Mouse (Mus musculus): Measurements from ENCODE around the gene Wdr46. TPM values are rescaled to one million over a fixed set of nuclear protein-coding genes. Genes with fewer than 3 reads are reported as not detected.
A peak's percentile ranks its signal among the peaks of the same experiment; 100 is the strongest.

The Wdr46 gene
- polyA plus RNA-seq, 1 experiment, result 6.7 TPM

DNA sequence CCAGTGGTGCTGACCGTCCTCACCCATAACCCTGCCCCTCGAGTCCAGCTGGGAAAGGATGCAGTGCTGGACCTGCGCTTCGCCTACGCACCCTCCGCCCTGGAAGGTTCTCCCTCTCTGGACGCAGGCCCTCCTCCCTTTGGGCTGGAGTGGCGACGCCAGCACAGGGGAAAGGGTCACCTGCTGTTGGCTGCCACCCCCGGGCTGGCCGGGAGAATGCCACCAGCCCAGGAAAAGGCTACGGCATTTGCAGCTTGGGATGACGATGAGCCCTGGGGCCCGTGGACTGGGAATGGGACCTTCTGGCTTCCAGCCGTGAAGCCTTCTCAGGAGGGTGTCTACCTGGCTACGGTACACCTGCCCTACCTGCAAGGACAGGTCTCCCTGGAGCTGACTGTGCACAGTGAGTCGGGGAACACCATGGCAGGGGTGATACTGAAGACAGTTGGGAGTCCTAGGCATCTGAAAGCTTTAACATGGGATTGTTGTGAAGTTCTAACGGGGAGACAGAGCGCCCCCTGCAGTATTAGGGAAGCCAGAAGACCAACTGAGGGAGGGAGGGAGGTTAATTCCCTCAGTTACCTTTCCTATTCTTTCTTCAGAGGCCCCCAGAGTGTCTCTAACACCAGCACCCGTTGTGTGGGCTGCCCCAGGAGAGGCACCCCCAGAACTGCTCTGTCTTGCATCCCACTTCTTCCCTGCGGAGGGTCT, 14.9 kb upstream of the Wdr46 start:
- H3K9me3 ChIP-seq (ENCODE audit: control insufficient read depth, low read length), result peaks cover 4% of the 10 kb centered on the region
- peaks cover 42% of the 10 kb centered on the region for H3K36me3 ChIP-seq (ENCODE audit: control insufficient read depth)
- H3K27me3 ChIP-seq (ENCODE audit: control insufficient read depth), result peaks cover under 1% of the 10 kb centered on the region; the same call in 1 of the 2 replicates
- no peak overlapping the region for H3K4me3 ChIP-seq (replicated peaks)
- peaks cover 74% of the 10 kb centered on the region for H3K4me1 ChIP-seq (ENCODE audit: control insufficient read depth)
- no peak for TF ChIP-seq GATA1 (IDR thresholded peaks at IDR 0.05; ENCODE audit: low read length)
- no peak for TF ChIP-seq TAL1 (IDR thresholded peaks at IDR 0.05; ENCODE audit: low read length)

DNA sequence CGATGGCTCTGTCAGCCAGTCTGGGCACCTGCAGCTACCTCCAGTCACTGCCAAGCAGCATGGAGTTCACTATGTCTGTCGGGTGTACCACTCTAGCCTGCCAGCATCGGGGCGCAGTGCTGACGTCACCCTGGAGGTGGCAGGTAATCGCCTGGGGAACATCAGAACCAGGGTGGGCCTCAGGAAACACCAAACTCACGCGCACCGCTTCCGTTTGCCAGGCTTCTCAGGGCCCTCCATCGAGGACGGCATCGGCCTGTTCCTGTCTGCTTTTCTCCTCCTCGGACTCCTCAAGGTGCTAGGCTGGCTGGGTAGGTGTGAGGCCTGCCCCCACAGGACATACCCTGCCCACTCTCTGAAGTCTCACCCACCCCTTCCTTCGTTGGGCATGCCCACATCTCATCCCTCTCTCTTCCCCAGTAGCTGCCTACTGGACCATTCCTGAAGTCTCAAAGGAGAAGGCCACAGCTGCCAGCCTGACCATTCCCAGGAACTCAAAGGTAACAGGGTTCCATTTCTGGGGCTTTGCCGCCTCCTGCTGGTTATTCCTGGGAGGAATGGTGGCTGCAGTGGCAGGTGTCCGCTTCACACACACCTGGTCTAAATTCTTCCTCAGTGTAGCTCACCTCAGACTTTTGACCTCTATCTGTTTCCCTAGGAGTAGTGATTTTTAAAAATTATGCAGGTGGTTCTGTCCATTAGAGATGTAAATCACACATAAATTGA, 14.1 kb upstream of the Wdr46 start:
- no peak overlapping the region for H3K4me3 ChIP-seq (replicated peaks)
- peaks cover 74% of the 10 kb centered on the region for H3K4me1 ChIP-seq (ENCODE audit: control insufficient read depth)

DNA sequence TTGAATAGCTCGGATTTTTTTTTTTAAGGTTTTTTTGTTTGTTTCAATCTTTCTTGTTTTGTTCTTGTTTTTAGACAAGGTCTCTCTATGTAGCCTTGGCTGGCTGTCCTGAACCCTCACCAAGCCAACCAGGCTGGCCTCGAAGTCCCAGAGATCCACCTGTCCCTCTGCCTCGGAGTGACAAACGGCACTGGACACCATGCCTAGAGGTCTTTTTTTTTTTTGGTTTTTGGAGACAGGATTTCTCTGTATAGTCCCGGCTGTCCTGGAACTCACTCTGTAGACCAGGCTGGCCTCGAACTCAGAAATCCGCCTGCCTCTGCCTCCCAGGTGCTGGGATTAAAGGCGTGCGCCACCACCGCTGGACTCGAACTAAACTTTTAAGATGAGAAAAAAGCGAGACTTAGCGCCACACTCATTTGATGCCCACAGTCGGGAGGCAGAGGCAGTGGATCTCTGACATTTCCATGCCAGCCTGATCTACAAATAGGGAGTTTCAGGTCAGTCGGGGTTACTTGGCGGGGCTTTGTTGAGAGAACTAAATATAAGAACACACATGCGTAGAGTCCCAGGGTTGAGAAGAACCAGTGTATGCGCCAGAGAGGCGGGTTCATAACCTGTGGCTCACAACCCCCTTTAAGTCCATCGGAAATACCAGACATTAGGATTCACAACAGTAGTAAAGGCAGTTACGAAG, 12.1 kb upstream of the Wdr46 start:
- Histone ChIP-seq H3K9me3 (ENCODE audit: control insufficient read depth, low read length) (peaks cover 15% of the 10 kb centered on the region), H3K27me3 (ENCODE audit: control insufficient read depth) (peaks cover 2% of the 10 kb centered on the region; the same call in 1 of the 2 replicates), H3K36me3 (ENCODE audit: control insufficient read depth) (peaks cover 51% of the 10 kb centered on the region), H3K4me3 (replicated peaks) (peak overlapping the region; percentile 95), H3K4me1 (ENCODE audit: control insufficient read depth) (peaks cover 70% of the 10 kb centered on the region)
- no peak for TF ChIP-seq TAL1 (IDR thresholded peaks at IDR 0.05; ENCODE audit: low read length)
- TF ChIP-seq GATA1 (IDR thresholded peaks at IDR 0.05; ENCODE audit: low read length), result no peak

More for the DNA sequence above, 14.1 kb upstream of the Wdr46 start:
- TF ChIP-seq GATA1 (IDR thresholded peaks at IDR 0.05; ENCODE audit: low read length) (no peak), TAL1 (IDR thresholded peaks at IDR 0.05; ENCODE audit: low read length) (no peak)
- Histone ChIP-seq H3K27me3 (ENCODE audit: control insufficient read depth) (peaks cover 2% of the 10 kb centered on the region; the same call in 1 of the 2 replicates), H3K9me3 (ENCODE audit: control insufficient read depth, low read length) (peaks cover 4% of the 10 kb centered on the region), H3K36me3 (ENCODE audit: control insufficient read depth) (peaks cover 42% of the 10 kb centered on the region)

DNA sequence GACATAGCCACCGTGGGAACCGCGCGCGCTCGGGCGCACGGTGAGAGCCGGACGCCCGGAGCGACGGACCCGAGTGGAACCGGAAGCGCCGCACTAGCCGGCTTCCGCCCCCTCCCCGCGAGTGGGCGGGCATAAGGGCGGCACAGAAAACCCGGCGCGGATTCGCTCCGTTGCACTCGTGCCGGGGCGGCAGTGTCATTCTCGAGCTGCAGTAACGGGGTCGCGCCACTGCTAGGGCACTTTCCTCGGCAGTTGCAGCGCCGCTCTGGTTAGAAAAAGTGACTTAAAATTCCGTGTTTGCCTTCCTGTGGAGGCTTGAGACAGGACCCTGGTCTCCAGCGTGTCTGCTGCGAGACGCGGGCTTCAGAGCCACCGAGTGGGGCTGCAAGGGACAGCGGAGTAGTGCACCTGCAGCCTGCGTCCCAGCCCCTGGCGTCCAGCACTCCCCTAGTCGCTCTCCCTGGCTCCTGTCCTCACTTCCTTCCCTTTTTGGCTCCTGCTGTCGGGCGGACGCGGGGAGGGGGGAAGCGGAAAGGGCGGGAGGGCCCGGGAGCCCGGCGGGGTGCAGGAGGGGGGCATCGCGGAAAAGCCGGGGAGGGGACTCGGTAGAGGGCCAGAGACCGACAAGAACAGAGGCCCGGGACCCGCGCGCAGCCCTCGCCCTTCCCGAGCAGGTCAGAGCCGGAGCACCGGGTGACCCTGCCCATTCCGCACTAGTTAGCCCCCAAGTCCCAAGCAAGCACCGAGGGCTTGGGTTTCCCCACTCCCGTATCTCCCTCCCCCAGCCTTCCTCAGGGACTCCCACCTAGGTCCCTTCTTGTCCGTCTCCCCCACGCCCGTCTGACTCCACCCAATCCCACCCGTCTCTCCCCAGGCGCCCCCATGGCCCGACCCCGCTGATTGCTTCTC, 10.8 kb upstream of the Wdr46 start, which contains the start of gene Rgl2:
Rgl2 (plus strand) TSS at position 173 of the 909 bp plus-strand sequence.
- Histone ChIP-seq H3K36me3 (ENCODE audit: control insufficient read depth) (peaks cover 54% of the 10 kb centered on the region), H3K4me3 (replicated peaks) (peak within 1 kb of the TSS; percentile 95), H3K9me3 (ENCODE audit: control insufficient read depth, low read length) (peaks cover 15% of the 10 kb centered on the region), H3K27me3 (ENCODE audit: control insufficient read depth) (peaks cover 2% of the 10 kb centered on the region; the same call in 1 of the 2 replicates), H3K4me1 (ENCODE audit: control insufficient read depth) (peaks cover 69% of the 10 kb centered on the region)
- TF ChIP-seq GATA1 (IDR thresholded peaks at IDR 0.05; ENCODE audit: low read length) (no peak), TAL1 (IDR thresholded peaks at IDR 0.05; ENCODE audit: low read length) (no peak)

DNA sequence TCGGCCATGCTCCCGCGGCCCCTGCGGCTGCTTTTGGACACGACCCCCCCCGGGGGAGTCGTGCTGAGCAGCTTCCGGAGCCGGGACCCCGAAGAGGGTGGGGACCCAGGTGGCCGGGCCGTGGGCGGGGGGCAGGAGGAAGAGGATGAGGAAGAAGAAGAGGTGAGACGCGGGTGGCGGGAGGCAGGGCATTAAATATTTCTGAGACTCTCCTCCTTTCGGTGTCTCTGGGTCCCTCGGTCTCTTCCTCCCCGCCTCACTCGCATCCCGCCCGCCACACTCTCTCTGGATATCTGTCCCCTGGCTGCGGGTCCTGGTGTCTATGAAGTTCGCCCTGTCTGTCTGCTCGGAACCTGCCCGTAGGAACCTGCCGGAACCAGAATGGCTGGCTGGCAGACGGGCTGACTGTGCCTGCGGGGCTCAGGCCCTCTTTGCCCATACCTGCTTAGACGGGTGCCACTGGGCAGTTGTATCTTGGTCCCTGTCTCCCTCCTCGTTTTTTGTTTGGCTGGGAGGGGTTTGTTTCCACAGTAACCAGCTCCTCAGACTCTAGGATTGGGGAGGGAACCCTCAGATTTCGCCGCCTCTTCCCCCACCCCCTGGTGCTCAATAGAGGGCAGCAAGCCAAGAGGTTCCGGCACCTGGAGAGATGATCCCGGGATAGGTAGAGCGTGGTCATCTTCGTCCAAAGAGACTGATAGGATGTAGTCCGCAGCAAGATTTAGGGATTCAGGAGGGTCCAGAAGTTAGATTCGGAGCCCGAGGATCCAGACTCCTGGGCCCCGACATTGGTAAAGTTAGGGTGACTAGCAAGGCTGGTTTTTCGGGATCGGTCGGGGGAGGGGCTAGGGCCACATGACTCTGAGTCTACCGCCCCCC, 9.9 kb upstream of the Wdr46 start:
- H3K27me3 ChIP-seq (ENCODE audit: control insufficient read depth), result peaks cover 2% of the 10 kb centered on the region; the same call in 1 of the 2 replicates
- no peak for TF ChIP-seq GATA1 (IDR thresholded peaks at IDR 0.05; ENCODE audit: low read length)
- TF ChIP-seq TAL1 (IDR thresholded peaks at IDR 0.05; ENCODE audit: low read length), result no peak
- peak overlapping the region; percentile 95 for H3K4me3 ChIP-seq (replicated peaks)
- peaks cover 11% of the 10 kb centered on the region for H3K9me3 ChIP-seq (ENCODE audit: control insufficient read depth, low read length)
- peaks cover 70% of the 10 kb centered on the region for H3K4me1 ChIP-seq (ENCODE audit: control insufficient read depth)
- H3K36me3 ChIP-seq (ENCODE audit: control insufficient read depth), result peaks cover 54% of the 10 kb centered on the region

DNA sequence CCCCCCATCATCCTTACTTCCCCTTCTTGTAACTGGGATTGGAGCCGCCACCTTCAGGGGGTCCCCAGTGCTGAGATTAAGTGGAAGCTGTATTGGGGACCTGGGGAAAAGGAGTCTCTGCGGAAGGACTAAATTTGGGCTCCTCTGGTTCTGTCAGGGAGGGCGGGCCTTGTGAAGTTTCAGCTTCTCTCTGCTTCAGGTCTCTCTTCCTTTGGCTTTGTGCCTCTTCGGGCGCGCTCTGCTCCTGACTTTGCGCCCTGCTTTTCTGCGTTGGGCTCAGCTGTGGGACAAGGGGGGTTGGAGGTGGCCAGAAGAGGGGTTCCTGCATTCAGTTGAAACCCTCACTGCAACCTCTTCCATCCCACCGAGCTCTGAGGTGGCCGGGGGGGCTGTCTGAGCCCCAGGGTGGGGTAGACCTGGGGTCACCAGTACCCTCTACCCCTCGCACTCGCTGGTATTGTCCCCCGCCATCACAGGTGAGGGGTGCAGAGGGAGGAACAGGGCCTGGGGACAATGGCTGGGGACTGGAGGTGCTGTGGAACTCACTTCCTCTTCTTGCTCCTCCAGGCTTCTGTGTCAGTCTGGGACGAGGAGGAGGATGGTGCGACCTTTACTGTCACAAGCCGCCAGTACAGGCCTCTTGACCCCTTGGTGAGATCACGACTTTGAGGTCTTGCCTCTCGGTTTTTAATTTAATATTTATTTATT, 9.1 kb upstream of the Wdr46 start:
- peaks cover 11% of the 10 kb centered on the region for H3K9me3 ChIP-seq (ENCODE audit: control insufficient read depth, low read length)
- TF ChIP-seq GATA1 (IDR thresholded peaks at IDR 0.05; ENCODE audit: low read length) (no peak), TAL1 (IDR thresholded peaks at IDR 0.05; ENCODE audit: low read length) (no peak)
- peaks cover 48% of the 10 kb centered on the region for H3K36me3 ChIP-seq (ENCODE audit: control insufficient read depth)
- H3K4me1 ChIP-seq (ENCODE audit: control insufficient read depth), result peaks cover 73% of the 10 kb centered on the region
- peaks cover 2% of the 10 kb centered on the region; the same call in 1 of the 2 replicates for H3K27me3 ChIP-seq (ENCODE audit: control insufficient read depth)
- H3K4me3 ChIP-seq (replicated peaks), result peak overlapping the region; percentile 95

DNA sequence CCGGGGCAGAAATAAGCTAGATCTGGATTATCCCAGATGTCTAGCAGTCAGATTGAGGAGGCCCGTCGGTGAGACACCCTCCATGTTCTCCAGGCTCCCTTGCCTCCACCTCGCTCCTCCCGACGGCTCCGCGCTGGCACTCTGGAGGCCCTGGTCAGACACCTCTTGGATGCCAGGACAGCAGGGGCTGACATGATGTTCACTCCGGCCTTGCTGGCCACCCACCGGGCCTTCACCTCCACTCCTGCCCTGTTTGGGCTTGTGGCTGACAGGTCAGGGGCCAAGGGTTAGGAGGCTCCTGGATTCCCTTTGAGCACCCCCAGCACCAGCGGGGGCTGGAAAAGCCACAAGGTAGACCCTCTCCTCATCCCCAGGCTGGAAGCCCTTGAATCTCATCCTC, 8.5 kb upstream of the Wdr46 start:
- TF ChIP-seq TAL1 (IDR thresholded peaks at IDR 0.05; ENCODE audit: low read length) (no peak), GATA1 (IDR thresholded peaks at IDR 0.05; ENCODE audit: low read length) (no peak)
- peaks cover 11% of the 10 kb centered on the region for H3K9me3 ChIP-seq (ENCODE audit: control insufficient read depth, low read length)
- H3K27me3 ChIP-seq (ENCODE audit: control insufficient read depth), result peaks cover 2% of the 10 kb centered on the region; the same call in 1 of the 2 replicates
- H3K4me1 ChIP-seq (ENCODE audit: control insufficient read depth), result peaks cover 74% of the 10 kb centered on the region
- H3K36me3 ChIP-seq (ENCODE audit: control insufficient read depth), result peaks cover 47% of the 10 kb centered on the region
- H3K4me3 ChIP-seq (replicated peaks), result no peak overlapping the region
